Mouse (Mus musculus): Measurements from ENCODE around the gene Fundc2. TPM values are rescaled to one million over a fixed set of nuclear protein-coding genes. Genes with fewer than 3 reads are reported as not detected.

Gene Fundc2
- polyA plus RNA-seq, 1 experiment, result 29.7 TPM

DNA sequence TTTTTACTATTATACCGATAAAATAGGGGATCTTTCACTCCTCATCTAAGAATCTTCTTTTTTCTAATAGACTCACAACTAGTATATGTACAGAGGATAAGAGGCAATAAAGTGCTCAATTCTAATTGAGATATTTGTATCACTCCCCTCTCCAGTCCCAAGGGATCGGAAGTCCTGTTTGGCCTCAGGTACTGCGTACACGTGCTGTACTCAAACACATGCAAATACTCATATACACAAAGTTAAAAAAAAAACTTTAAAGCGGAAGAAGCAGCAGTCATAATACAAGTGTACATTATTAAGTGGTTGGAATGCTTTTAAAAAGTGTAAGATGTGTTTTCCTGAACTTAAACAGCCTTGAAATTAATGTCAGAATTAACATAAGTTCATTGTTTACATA is 500 bp upstream of the Fundc2 start:
- Histone ChIP-seq H3K36me3 (ENCODE audit: control insufficient read depth, insufficient read depth) (no peaks in the 10 kb centered on the region), H3K27me3 (ENCODE audit: control insufficient read depth, insufficient read depth, insufficient read length) (no peaks in the 10 kb centered on the region)

DNA sequence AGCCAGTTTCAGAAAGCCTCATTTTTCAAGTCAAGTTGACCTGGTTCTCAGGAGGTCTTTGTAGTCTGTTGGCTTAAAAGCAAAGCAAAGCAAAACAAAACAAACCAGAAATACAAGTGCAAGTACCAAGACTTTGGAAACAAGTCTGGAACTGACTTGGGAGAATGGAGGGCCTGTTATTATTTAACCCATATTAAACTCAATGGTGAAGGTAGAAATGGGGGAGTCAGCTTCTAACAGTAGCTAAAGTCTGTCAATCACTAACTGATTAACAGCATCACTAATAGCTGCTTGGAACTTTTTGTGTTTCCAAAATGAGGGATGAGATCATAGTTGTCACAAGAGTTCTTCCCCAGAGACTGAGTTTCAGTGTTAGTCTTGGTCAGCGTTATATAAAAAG is 17.3 kb downstream of the Fundc2 start:
- no peaks in the 10 kb centered on the region for H3K79me2 ChIP-seq (ENCODE audit: control insufficient read depth, insufficient read depth)
- H3K79me3 ChIP-seq (ENCODE audit: low read depth), result no peaks in the 10 kb centered on the region
- H3K27me3 ChIP-seq (ENCODE audit: control insufficient read depth, insufficient read depth, insufficient read length), result no peaks in the 10 kb centered on the region
- TF ChIP-seq MYOG (IDR thresholded peaks at IDR 0.05; ENCODE audit: control insufficient read depth, extremely low read depth, insufficient read length) (no peak), MAX (IDR thresholded peaks at IDR 0.05) (no peak), FOSL1 (IDR thresholded peaks at IDR 0.05; ENCODE audit: insufficient read depth, low read length, poor library complexity, severe bottlenecking) (no peak), MYOD1 (IDR thresholded peaks at IDR 0.05; ENCODE audit: control insufficient read depth, insufficient read length, low read depth) (no peak), CEBPB (IDR thresholded peaks at IDR 0.05; ENCODE audit: low read depth) (no peak), CTCF (IDR thresholded peaks at IDR 0.05; ENCODE audit: control insufficient read depth, insufficient read depth, insufficient read length) (no peak), USF1 (IDR thresholded peaks at IDR 0.05; ENCODE audit: low read depth) (no peak)
- H3K36me3 ChIP-seq (ENCODE audit: control insufficient read depth, insufficient read depth), result peaks cover 7% of the 10 kb centered on the region
- no peak overlapping the region for H3ac ChIP-seq (ENCODE audit: control insufficient read depth, insufficient read length, low read depth)
- H3K4me3 ChIP-seq (ENCODE audit: insufficient read depth, poor library complexity, severe bottlenecking), result no peak overlapping the region

More for the DNA sequence above, 500 bp upstream of the Fundc2 start:
- Histone ChIP-seq H3ac (ENCODE audit: control insufficient read depth, insufficient read length, low read depth) (no peak overlapping the region), H3K79me3 (ENCODE audit: low read depth) (peaks cover 15% of the 10 kb centered on the region), H3K79me2 (ENCODE audit: control insufficient read depth, insufficient read depth) (peaks cover 32% of the 10 kb centered on the region), H3K4me3 (ENCODE audit: insufficient read depth, poor library complexity, severe bottlenecking) (peak overlapping the region; percentile 37)
- TF ChIP-seq MYOD1 (IDR thresholded peaks at IDR 0.05; ENCODE audit: control insufficient read depth, insufficient read length, low read depth), result no peak
- TF ChIP-seq FOSL1 (IDR thresholded peaks at IDR 0.05; ENCODE audit: insufficient read depth, low read length, poor library complexity, severe bottlenecking), result no peak
- TF ChIP-seq MAX (IDR thresholded peaks at IDR 0.05), result no peak
- no peak for TF ChIP-seq CTCF (IDR thresholded peaks at IDR 0.05; ENCODE audit: control insufficient read depth, insufficient read depth, insufficient read length)
- TF ChIP-seq CEBPB (IDR thresholded peaks at IDR 0.05; ENCODE audit: low read depth), result no peak
- TF ChIP-seq USF1 (IDR thresholded peaks at IDR 0.05; ENCODE audit: low read depth), result no peak
- no peak for TF ChIP-seq MYOG (IDR thresholded peaks at IDR 0.05; ENCODE audit: control insufficient read depth, extremely low read depth, insufficient read length)

DNA sequence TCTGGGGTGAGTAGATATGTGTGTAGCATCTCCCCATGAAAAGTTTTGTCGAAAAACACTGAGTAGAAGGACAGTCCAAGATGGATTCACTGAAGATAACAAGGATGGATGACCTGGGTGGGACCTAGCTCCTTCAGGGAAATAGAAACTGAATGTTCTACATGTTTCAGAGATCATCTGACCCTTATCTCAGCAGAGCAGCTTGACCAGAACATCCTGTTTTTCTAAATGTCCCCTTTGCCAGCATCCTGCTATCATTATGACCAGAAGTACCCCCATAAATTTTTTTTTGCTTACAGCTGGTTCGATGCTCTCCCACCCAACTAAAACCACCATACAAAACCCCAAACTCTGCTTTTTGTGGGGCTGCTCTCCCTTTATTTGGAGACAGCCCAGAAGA is 20.5 kb downstream of the Fundc2 start:
- Histone ChIP-seq H3K27me3 (ENCODE audit: control insufficient read depth, insufficient read depth, insufficient read length) (no peaks in the 10 kb centered on the region), H3K36me3 (ENCODE audit: control insufficient read depth, insufficient read depth) (peaks cover 3% of the 10 kb centered on the region), H3ac (ENCODE audit: control insufficient read depth, insufficient read length, low read depth) (no peak overlapping the region), H3K79me2 (ENCODE audit: control insufficient read depth, insufficient read depth) (no peaks in the 10 kb centered on the region), H3K79me3 (ENCODE audit: low read depth) (no peaks in the 10 kb centered on the region), H3K4me3 (ENCODE audit: insufficient read depth, poor library complexity, severe bottlenecking) (no peak overlapping the region)
- TF ChIP-seq MYOG (IDR thresholded peaks at IDR 0.05; ENCODE audit: control insufficient read depth, extremely low read depth, insufficient read length) (no peak), FOSL1 (IDR thresholded peaks at IDR 0.05; ENCODE audit: insufficient read depth, low read length, poor library complexity, severe bottlenecking) (no peak), MAX (IDR thresholded peaks at IDR 0.05) (no peak), CTCF (IDR thresholded peaks at IDR 0.05; ENCODE audit: control insufficient read depth, insufficient read depth, insufficient read length) (no peak), CEBPB (IDR thresholded peaks at IDR 0.05; ENCODE audit: low read depth) (no peak), USF1 (IDR thresholded peaks at IDR 0.05; ENCODE audit: low read depth) (no peak), MYOD1 (IDR thresholded peaks at IDR 0.05; ENCODE audit: control insufficient read depth, insufficient read length, low read depth) (no peak)

DNA sequence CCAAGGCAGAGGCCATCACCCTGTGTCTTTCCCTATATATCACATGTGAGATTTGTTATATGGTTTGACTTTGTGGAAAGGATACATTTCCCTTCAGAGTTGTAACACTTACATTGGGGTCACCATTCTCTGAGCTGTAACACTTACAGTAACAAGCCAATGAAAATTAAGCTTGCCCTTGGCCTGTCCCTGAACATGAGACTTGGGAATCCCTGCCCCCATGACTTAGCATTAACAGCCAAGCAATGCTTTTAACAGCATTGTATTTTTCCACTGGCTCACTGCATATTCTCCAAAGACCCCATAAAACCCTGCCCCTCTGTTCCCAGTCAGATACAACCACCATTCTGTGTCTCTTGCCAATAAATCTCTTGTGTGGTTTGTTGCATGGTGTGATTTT is 21.2 kb downstream of the Fundc2 start:
- TF ChIP-seq CEBPB (IDR thresholded peaks at IDR 0.05; ENCODE audit: low read depth) (no peak), FOSL1 (IDR thresholded peaks at IDR 0.05; ENCODE audit: insufficient read depth, low read length, poor library complexity, severe bottlenecking) (no peak), MYOG (IDR thresholded peaks at IDR 0.05; ENCODE audit: control insufficient read depth, extremely low read depth, insufficient read length) (no peak), CTCF (IDR thresholded peaks at IDR 0.05; ENCODE audit: control insufficient read depth, insufficient read depth, insufficient read length) (no peak), MAX (IDR thresholded peaks at IDR 0.05) (no peak), MYOD1 (IDR thresholded peaks at IDR 0.05; ENCODE audit: control insufficient read depth, insufficient read length, low read depth) (no peak), USF1 (IDR thresholded peaks at IDR 0.05; ENCODE audit: low read depth) (no peak)
- Histone ChIP-seq H3K4me3 (ENCODE audit: insufficient read depth, poor library complexity, severe bottlenecking) (no peak overlapping the region), H3K79me3 (ENCODE audit: low read depth) (no peaks in the 10 kb centered on the region), H3ac (ENCODE audit: control insufficient read depth, insufficient read length, low read depth) (no peak overlapping the region), H3K36me3 (ENCODE audit: control insufficient read depth, insufficient read depth) (peaks cover 3% of the 10 kb centered on the region), H3K79me2 (ENCODE audit: control insufficient read depth, insufficient read depth) (no peaks in the 10 kb centered on the region), H3K27me3 (ENCODE audit: control insufficient read depth, insufficient read depth, insufficient read length) (no peaks in the 10 kb centered on the region)

DNA sequence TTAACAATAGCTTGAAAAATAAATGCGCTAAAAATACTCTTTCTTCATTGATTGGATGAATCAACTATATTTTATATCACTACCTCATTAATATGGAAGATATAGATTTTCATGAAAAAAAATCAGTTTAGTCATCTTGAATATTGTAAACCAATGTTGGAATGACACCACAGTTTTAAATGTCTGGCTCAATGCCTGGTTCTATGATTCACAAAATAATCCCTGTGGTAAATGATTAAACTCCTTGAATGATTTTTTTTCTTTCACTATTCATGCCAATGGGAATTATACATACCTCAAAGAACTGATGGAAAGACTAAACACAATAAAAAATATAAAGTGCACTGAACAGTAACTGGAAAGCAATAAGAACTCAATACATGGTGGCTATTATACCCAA is 27.5 kb downstream of the Fundc2 start:
- no peak overlapping the region for H3K4me3 ChIP-seq (ENCODE audit: insufficient read depth, poor library complexity, severe bottlenecking)
- H3K27me3 ChIP-seq (ENCODE audit: control insufficient read depth, insufficient read depth, insufficient read length), result no peaks in the 10 kb centered on the region
- H3K36me3 ChIP-seq (ENCODE audit: control insufficient read depth, insufficient read depth), result peaks cover 3% of the 10 kb centered on the region
- peaks cover 17% of the 10 kb centered on the region for H3K79me2 ChIP-seq (ENCODE audit: control insufficient read depth, insufficient read depth)
- no peak overlapping the region for H3ac ChIP-seq (ENCODE audit: control insufficient read depth, insufficient read length, low read depth)
- no peak for TF ChIP-seq MYOG (IDR thresholded peaks at IDR 0.05; ENCODE audit: control insufficient read depth, extremely low read depth, insufficient read length)
- no peak for TF ChIP-seq USF1 (IDR thresholded peaks at IDR 0.05; ENCODE audit: low read depth)
- no peak for TF ChIP-seq MYOD1 (IDR thresholded peaks at IDR 0.05; ENCODE audit: control insufficient read depth, insufficient read length, low read depth)
- TF ChIP-seq FOSL1 (IDR thresholded peaks at IDR 0.05; ENCODE audit: insufficient read depth, low read length, poor library complexity, severe bottlenecking), result no peak
- TF ChIP-seq CEBPB (IDR thresholded peaks at IDR 0.05; ENCODE audit: low read depth), result no peak
- TF ChIP-seq CTCF (IDR thresholded peaks at IDR 0.05; ENCODE audit: control insufficient read depth, insufficient read depth, insufficient read length), result no peak
- no peak for TF ChIP-seq MAX (IDR thresholded peaks at IDR 0.05)
- H3K79me3 ChIP-seq (ENCODE audit: low read depth), result peaks cover 3% of the 10 kb centered on the region

Measured in C2C12 (cell line).